Mouse (Mus musculus): Measurements from ENCODE around the gene Rac1. TPM values are rescaled to one million over a fixed set of nuclear protein-coding genes. Genes with fewer than 3 reads are reported as not detected.
"Not testable (repeated sequence)": the region's sequence is repeated elsewhere in the genome, so short reads cannot be mapped to it uniquely, and the experiment has no call there.

Rac1 gene
- total RNA-seq, 2 experiments from 2014 or later, result 180 to 184 TPM

GRCm38 (mm10) chr5:143526698-143527331, 1.0 kb downstream of the Rac1 start:
- DNase-seq, result no peak

DNA sequence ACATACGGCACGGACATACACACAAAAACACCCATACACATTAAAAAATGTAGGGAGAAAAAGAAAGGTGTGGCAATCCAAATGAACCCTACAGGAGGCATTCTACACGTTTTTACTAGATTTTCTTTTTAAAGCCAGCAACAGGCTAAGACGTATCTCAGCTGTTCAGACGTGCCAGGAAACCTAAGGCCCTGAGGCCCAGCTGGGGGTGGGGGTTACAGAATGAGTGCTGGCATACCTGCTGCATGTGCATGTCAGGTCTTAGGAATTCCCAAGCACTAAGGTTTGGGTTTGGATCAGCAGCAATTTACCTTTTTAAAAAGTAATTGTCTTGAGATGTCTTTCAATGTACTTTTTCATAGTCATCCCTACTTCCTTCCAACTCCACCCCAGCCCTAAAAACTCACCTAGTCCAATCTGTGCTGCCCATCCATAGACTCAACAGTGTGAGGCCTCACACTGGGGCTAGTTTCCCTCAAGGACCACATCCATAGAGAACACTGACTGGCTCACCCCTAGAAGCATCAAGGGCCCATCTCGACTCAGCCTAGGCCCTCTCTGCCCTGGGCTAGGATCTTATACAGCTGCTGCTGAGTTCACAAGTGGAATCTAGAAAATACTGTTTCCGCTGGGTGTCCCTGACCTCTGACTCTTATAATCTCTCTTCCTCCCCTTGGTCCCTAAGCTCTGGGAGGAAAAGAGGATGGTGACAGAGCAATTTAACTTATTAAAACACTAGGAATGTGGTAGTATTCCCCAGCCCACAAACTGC, 2.2 kb downstream of the Rac1 start:
- no peak for DNase-seq

GRCm38 (mm10) chr5:143522882-143523281, 5.0 kb downstream of the Rac1 start:
- DNase-seq, result no peak

- no peak for DNase-seq
Observed at GRCm38 (mm10) chr5:143520415-143520814, 7.4 kb downstream of the Rac1 start.

GRCm38 (mm10) chr5:143518045-143518591, 9.7 kb downstream of the Rac1 start:
- no peak for DNase-seq

DNA sequence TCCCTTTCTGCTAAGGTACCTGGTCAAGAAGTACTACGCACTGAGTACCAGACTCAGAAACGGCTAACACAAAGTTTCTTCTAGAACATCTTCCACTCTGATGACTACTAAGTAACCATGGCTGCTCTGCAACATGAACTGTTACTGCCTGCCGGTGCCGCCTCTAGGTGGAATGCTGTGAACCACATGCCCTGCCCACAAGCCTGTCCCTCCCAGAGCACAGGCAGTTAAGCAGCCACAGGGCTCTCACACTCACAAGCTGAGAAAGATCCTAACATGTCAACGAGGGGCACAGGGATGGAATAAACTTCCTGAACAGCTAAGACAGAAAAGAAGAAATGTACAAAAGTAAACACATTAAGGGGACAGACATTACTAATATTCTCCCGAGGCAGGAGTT, 10.4 kb downstream of the Rac1 start:
- no peak for DNase-seq

DNA sequence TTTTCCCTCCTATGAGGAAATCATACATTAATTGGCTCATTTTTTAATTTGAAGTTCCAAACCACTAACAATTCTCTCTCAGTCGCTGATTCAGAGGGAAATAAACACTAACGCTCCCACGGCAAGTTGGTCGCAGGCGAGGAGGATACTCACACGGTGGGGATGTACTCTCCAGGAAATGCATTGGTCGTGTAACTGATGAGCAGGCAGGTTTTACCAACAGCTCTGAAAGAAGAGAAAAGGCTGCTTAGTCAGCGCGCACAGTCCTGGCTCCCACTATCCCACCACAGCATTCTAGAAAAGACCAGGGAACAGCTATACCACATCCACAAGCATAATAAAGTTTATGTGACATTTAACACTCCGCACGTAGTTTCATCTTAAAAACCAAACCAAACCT, 10.8 kb downstream of the Rac1 start:
- DNase-seq, result no peak

- no peak for DNase-seq
Observed at GRCm38 (mm10) chr5:143514878-143515277, 13.0 kb downstream of the Rac1 start.

GRCm38 (mm10) chr5:143512305-143512704, 15.5 kb downstream of the Rac1 start:
- DNase-seq, result no peak

- no peak for DNase-seq
Observed at GRCm38 (mm10) chr5:143511577-143511976, 16.3 kb downstream of the Rac1 start.

DNA sequence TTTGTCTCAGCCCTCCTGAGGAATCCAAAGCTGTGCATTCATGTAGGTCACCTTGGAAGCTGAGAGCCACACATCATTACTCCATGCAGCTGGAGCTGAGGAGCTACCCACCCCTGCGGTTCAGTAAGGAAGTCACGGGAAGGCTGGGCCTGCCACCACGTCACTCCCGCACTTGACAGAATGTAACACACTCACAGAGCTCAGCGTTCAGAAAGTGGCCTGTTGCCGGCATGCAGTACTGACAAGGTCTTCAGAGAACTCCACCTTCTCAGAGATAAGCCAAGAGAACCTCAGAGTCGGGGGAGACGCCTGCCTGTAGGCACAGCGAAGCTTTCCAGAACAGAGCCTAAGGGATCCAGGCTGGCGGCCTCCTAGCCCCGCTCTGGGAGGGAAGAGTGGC, 18.1 kb downstream of the Rac1 start:
- no peak for DNase-seq

DNA sequence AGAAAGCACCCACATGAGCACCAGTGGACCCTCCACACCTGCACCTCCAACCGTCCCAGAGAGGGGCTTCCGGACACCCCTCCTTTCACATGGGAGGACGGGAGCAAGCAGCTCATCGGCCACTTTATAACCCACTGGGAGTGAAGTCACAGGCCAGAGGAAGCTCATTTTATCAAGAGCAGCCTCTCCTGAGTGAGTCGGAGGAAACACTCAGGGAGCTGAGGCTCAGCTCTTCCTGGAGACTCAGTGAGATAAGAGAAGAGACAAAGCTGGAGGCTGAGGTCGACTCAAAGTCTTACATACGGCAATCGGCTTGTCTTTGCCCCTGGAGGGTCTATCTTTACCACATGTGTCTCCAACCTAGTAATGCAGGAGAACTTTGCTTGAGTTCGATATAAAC, 18.5 kb downstream of the Rac1 start:
- DNase-seq, result no peak

DNA sequence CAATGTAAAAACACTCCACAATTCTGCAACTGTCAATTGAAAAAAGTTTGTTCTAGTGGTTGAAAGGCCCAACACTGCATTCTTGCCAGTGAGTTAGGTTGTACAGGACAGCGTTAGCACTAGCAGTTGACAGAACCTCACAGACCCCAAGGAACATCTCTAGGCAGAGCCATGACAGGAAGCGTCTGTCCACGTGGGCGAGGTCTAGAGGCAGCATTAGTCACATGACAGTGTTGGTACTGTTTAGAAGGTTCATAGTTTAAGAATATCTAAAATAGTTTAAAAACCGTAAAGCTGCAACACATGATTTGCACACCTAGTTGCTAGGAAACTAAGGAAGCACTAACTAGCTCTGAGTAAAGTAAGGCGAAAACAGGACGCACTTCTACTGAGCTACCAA, 22.3 kb downstream of the Rac1 start:
- DNase-seq, result no peak

- DNase-seq, result no peak
Observed at GRCm38 (mm10) chr5:143505056-143505455, 22.8 kb downstream of the Rac1 start.

GRCm38 (mm10) chr5:143504453-143504852, 23.4 kb downstream of the Rac1 start:
- DNase-seq, result no peak

GRCm38 (mm10) chr5:143503740-143504139, 24.1 kb downstream of the Rac1 start:
- no peak for DNase-seq

- DNase-seq, result no peak
Observed at GRCm38 (mm10) chr5:143502899-143503557, 24.8 kb downstream of the Rac1 start.

DNA sequence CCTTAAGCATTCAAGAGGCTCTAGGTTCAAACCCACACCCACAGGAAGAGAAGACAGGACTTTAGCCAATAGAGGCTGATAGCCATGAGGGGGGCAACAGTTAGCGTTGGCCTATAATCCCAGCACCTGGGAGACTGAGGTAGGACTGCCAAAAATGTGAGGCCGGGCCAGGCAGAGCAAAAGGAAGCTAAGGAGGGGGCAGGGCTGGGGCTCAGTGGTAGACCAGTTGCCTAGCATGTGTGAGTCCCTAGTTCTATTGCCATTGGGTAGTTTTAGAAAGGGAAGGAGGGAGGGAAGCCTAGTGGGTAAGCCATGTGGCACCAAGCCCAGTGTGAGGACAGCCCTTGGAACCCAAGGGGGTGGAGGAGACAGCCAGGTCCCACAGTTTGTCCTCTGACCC, 26.2 kb downstream of the Rac1 start:
- no peak for DNase-seq

DNA sequence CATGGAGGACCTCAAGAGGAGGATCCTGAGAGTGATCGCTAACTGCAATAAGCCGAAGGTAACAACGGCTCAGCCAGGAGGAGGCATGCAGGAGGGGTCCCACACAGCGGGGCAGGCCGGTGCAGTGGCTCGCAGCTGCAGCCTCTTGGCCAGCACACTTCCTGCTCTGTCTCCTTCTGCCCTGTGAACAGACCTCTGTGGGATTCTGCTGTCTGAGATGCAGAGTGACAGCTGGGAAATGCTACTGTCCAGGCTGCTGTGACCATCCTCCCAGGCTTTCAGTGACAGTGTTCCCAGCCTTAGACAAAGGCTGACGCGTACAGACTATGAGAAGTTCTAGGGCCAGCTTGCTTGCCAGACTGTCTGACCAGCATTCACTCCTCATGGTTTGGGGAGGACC, 26.7 kb downstream of the Rac1 start:
- no peak for DNase-seq

GRCm38 (mm10) chr5:143500711-143501110, 27.1 kb downstream of the Rac1 start:
- DNase-seq, result not testable (repeated sequence)

- no peak for DNase-seq
Observed at GRCm38 (mm10) chr5:143499686-143500085, 28.1 kb downstream of the Rac1 start.

GRCm38 (mm10) chr5:143499197-143499596, 28.6 kb downstream of the Rac1 start:
- DNase-seq, result no peak

DNA sequence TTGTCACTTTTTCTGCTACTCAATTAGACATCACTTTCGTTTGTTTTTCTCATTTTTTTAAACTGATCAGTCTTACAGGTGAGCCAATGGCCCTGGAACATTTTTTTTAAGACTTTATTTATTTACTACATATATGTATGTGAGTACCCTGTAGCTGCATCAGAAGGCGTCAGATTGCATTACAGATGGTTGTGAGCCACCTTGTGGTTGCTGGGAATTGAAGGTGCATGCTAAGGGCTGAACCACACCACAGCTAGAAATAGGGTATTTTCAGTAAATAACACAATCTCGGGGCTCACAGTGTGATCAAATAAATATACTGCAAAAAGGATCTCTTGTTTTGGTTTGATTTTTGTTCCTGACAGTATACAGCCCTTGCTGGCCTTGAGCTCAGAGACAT, 30.4 kb downstream of the Rac1 start:
- no peak for DNase-seq

Data from gastrocnemius, postnatal 25 days (tissue).